Mouse (Mus musculus) left cerebral cortex, postnatal 14 days (tissue): ENCODE data around the gene Rabggta. TPM values are rescaled to one million over a fixed set of nuclear protein-coding genes. Genes with fewer than 3 reads are reported as not detected.

ENCODE experiments used
- DNase-seq, 2 experiments: peaks; one replicate each; pipeline ENCODE4 v3.0.0; 2021 to 2022; ENCODE audit warnings: low spot score in 2 of 2, mixed read lengths in 1 of 2
- intact Hi-C: fragments of 180-260 bp; cut with DNase I; formaldehyde crosslinking; loops from one replicate; pipeline ENCODE4 v1.15.1; 2025
- total RNA-seq, 2 experiments: library from RNA; stranded (reverse); gene quantifications; 2 replicates each; pipeline ENCODE4 v1.2.3; 2021

Gene Rabggta
- total RNA-seq, 2 experiments from 2014 or later, result 44.2 to 45.4 TPM

DNA sequence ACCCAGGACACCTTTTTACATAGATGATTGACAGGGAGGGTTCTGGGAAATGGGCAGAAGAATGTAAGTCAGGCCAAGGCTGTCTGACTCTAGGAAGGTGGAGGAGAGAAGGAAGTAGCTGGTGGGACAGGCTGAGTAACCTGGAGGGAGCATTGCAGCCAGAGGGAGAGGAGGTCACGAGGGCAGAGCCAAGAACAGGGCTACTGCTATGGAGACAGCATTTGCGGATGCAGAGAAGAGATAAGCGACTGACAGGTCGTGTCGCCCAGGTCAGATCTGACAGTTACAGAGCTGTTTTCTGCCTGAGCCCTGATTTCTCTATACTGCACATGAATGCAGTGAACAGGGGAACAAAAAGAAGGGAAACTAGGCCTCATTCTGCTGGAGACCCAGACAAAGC, 14.7 kb downstream of the Rabggta start:
- DNase-seq, result no peak
- intact Hi-C loops, result no loop called here

DNA sequence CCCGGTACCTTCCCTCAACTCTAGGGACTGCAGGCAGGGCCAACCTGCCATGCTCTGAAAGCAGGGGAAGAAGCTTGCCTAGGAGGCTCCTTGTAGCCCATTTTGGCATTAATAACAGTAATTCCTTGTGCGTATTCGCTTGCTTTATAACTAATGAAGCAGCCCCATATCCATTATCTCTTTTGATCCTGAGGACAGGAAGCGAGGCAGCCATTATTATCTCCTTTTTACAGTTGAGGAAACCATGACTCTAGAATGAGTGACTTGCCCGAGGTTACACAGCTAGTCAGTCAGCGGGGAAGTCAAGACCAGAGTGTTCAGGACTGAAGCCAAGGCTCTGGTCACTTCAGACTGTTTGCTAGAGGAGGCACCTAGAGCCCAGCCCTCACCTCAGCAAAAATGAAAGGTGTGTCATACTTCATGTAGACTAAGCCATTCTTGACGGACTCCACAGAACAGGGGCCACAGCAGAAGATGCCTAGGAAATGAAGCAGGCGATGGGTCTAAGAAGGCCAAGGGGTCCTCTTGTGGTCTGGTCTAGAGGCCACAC, 15.9 kb downstream of the Rabggta start:
- intact Hi-C loops, result no loop called here
- DNase-seq, result no peak

DNA sequence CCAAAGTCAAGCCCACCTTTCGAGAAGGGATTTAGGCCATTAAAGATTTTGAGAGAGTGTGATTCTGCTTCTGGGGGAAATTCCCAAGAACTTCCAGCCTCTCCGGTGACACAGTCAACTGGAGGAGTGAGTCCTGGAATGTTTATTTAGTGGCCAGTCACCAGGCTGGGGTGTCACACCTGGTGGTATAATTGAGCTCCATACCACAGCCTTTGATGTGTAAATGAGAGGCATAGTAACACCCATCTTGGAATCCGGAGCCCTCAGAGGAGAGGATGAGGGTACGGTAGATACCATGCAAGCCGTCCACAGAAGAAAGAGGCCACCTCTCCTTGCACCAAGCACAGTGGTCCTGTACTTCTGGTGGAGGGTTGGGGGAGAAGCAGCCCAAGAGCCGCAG, 19.3 kb downstream of the Rabggta start:
- no peak for DNase-seq
- intact Hi-C loops, result no loop called here

DNA sequence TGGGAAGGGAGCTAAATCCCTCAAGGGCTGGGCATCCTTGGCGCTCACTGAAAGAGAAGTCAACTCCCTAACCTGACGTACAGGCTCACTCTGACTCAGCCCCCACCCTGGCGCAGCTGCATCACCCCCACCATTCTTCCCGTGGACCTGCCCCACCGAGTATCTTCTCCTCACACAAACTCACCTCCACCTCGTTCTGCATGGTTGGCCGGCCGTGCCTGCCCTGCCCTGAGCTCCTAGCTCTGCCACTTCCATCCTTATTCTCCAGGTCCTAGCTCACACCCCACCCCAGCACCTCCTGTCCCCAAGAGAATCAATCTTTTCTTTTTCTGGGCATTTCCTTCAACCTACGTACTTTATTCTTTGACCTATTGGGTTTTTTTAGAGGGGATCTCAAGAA, 20.9 kb downstream of the Rabggta start:
- intact Hi-C loops, result no loop called here
- no peak for DNase-seq

DNA sequence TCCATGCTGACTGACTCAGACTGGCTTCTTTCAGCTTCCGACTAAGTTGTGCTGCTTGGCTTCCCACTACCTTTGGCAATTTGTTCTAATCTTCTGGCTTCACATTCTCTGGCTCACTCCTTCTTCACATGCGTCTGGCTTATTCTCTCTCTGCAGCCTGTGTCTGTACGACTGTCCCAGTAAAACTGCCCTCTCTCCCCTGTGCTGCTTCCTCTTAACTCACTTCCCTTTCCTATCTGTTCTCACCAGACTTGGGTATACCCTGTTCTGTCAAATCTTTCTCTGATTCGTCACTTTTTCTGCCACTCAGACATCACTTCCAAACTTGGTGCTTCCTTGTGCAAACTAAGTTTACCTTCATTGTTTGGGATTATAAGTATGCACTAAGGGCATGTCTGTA, 24.8 kb downstream of the Rabggta start:
- intact Hi-C loops, result no loop called here
- DNase-seq, result no peak

DNA sequence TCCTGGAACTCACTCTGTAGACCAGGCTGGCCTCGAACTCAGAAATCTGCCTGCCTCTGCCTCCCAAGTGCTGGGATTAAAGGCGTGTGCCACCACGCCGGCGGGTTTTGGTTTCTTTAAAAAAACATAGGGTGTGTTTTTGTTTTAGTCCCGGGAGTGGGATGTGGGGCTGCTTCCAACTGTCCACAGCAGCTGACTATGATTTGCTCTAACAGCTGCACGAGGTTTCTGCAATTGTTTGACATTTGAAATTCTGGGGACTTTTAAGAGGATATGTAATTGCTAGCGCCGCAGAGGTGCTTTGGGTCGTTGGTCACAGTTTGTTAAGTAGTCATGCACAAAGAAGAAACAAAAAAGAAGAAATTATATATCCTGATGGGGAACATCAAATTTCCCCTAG, 32.6 kb downstream of the Rabggta start:
- no peak for DNase-seq

DNA sequence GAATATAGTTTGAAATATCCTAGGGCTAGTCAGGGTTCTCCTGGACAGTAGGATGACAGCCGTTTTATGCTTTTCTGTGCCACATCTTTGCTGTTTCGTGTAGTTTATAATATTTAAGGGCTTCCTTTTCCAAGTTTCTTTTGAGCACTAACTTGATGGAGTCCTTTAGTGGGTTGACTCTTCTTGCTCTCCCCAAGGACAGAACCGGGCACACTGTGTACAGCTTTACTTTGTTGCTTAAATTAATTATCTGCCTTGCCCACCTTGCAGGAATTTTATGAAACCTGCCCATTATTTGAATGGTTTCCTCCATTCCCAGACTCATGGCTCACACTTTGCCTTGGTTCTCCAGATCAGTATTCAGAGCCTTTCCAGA, 40.0 kb downstream of the Rabggta start:
- no peak for DNase-seq
- intact Hi-C loops, result loop anchor here (1.0 to 10.0 kb wide), 2 partner anchors 61 to 233 kb away; no protein-coding TSS in a partner anchor

More for the DNA sequence above, 32.6 kb downstream of the Rabggta start:
- intact Hi-C loops, result loop anchor here (10.0 kb wide), 1 partner anchor 225 kb away; no protein-coding TSS in a partner anchor

DNA sequence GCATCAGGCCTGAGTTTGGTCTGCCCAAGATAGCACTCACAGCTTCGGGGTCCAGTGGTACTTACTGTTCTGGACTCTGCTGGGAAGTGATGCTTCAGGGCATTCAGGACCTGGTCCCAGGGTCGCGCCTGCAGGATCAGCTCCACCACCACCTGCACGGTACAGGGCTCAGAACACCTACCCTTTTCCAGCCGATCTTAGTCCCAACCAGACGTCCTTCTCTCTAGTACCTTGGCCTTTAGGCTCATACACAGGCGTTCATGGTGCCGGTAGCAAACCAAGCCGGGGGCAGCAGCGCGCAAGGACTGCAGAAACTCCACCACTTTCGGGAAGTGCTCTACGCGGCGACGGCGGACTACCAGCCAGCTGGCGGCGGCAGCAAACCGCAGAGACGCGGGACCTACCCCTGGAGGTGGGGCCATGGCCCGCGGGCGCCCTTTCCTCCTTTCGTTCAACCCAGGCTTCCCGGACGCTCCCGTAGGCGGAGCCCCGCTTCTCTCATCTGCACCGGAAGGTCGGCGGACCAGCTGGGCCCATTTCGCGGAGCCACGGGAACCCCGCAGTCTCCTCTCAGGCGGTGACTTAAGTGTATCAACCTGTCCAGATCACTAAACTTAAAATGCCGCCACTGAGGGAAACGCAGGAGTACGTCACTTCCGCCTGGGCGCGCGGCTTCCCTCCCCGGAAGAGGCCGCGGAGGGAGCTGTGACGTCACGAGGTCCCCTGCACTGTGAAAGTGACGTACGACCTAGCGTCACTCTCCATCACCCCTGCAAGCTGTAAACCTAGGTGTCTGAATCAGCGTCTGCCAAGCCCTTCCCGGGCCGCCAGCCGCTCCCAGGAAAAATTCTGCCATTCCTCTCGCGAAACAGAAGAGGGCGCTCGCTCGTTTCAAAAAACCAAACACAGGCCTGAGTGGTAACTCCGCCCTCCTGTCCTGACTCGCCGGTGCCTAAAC, 40.6 kb downstream of the Rabggta start, which contains the start of gene Tinf2:
Tinf2 (minus strand) TSS at position 661 of the 958 bp plus-strand sequence.
- intact Hi-C loops, result loop anchor here (1.0 to 10.0 kb wide), 2 partner anchors 62 to 233 kb away; no protein-coding TSS in a partner anchor
- DNase-seq, result peak; percentile 97

DNA sequence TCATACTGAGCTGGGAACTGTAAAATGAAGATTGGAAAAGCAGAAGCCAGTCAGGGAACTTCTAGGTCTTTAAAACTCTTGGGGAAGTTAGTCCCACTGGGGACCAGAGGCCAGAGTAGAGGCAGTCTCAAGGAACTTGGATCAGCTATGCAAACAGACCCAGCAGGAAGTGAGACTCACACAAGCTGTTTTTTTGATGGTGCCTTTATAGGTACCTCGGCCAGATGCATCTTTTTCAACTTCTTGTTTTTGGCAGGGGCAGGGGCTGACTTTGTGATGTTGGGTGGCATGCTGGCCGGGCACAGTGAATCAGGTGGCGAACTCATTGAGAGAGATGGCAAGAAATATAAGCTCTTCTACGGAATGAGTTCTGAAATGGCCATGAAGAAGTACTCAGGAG, 44.4 kb downstream of the Rabggta start:
- intact Hi-C loops, result no loop called here
- DNase-seq, result no peak

DNA sequence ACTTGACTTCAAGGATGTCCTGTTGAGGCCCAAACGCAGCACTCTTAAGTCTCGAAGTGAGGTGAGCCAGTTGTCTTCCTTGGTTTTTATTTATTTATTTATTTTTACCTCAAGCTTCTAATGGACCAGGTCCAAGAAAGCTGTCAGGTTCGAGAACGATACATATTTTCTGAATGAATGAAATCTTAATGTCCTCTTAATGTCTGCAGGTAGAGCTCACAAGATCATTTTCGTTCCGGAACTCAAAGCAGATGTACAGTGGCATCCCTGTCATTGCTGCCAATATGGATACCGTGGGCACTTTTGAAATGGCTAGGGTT, 49.4 kb downstream of the Rabggta start:
- intact Hi-C loops, result no loop called here
- DNase-seq, result no peak

DNA sequence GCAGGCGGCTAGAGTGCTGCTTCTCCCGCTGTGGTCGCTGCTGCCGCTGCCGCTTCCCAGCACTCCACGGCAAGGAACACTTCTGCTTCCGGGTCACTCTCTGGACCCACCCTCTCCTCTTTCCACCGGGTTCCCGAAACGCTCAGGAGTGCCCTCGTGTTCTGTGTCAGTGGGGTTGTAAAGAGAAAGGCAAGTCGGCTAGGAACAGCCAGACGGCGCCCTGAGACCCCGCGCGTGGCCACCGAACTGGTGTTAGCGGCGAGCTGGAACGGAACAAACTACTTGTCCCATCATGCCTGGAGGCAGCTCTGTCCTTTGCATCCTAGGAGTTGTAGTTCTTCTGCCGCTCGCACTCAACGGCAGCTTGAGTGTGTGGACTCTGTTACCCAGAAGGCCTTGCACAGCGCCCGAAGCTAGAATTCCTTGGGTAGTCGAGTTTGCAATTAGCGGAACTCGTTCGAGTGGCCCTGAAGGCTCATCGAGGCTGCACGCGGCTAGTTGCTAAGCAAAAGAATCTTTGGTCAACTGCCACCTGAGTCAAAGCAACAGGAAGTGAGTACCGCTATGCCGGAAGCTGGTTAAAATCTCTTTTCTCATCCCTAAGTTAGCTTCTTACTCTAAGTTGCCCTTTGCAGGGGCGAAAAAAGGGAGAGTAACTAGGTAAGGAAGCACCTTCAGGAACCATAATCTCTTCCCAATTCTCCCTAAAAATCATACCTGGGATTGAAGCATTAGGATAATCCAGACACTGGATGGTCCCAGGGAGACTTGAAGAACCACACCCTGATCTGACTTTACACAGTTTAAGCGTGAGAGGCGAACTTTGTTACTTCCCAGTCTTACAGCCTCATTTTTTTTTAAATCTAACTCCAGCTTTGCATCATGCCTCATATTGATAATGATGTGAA, 50.0 kb downstream of the Rabggta start, which contains the start of the genes Gmpr2 and Nedd8:
Gmpr2 (plus strand) TSS at position 109 of the 908 bp plus-strand sequence.
Nedd8 (minus strand) TSS at position 292 of the 908 bp plus-strand sequence.
- DNase-seq, result peak; percentile 93 to 96
- intact Hi-C loops, result no loop called here

DNA sequence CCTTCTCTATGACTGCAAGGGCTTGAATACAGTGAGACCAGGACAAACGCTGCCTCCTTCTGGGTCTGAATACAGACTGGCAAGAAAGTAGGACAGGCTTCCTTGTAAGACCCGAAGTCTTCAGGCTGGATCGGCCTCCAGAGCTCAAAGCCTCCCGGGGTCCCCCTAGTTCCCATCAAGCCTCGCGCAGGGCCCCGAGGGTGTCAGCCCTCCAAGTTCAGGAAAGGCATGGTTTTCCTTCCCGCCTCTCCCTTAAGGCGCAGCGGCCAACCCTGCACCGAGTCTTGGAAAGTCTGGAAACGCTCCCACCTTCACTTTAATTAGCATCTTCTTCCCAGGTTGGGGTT, 50.6 kb downstream of the Rabggta start:
- DNase-seq, result peak in 1 of 2 experiments; percentile 69
- intact Hi-C loops, result no loop called here

Other genes starting within 250 kb of the Rabggta start
- 10 to 100 TPM; 11.7 to 16.0 TPM for gene Dhrs4, start 243.5 kb downstream of the Rabggta start, total RNA-seq
- 10 to 100 TPM; 53.5 to 70.2 TPM for gene Carmil3, start 231.6 kb downstream of the Rabggta start, total RNA-seq
- 100 to 1,000 TPM; 184 to 205 TPM for gene Cpne6, start 211.8 kb downstream of the Rabggta start, total RNA-seq
- gene Nrl, start 197.3 kb downstream of the Rabggta start, total RNA-seq, result under 1 TPM; 0.33 to 0.61 TPM
- 10 to 100 TPM; 18.6 to 19.5 TPM for gene Pck2, start 182.0 kb downstream of the Rabggta start, total RNA-seq
- gene Dcaf11, start 162.3 kb downstream of the Rabggta start, total RNA-seq, result 10 to 100 TPM; 75.3 to 78.4 TPM
- not detected for gene A730061H03Rik, start 161.9 kb downstream of the Rabggta start, total RNA-seq
- gene Fitm1, start 146.6 kb downstream of the Rabggta start, total RNA-seq, result not detected
- gene Psme1, start 144.1 kb downstream of the Rabggta start, total RNA-seq, result 10 to 100 TPM; 44.9 to 56.5 TPM
- 10 to 100 TPM; 38.7 to 45.5 TPM for gene Emc9, start 137.0 kb downstream of the Rabggta start, total RNA-seq
- 10 to 100 TPM; 48.1 to 49.0 TPM for gene Psme2, start 131.2 kb downstream of the Rabggta start, total RNA-seq
- 10 to 100 TPM; 26.0 to 29.5 TPM for gene Rnf31, start 130.6 kb downstream of the Rabggta start, total RNA-seq
- 1 to 10 TPM; 8.0 to 8.4 TPM for gene Irf9, start 118.7 kb downstream of the Rabggta start, total RNA-seq
- gene Rec8, start 104.2 kb downstream of the Rabggta start, total RNA-seq, result 1 to 10 TPM; 2.1 to 3.4 TPM
- 100 to 1,000 TPM; 123 to 171 TPM for gene Ipo4, start 86.3 kb downstream of the Rabggta start, total RNA-seq
- 1 to 10 TPM; 4.8 to 8.1 TPM for gene Gm49378, start 84.4 kb downstream of the Rabggta start, total RNA-seq
- gene Tm9sf1, start 78.5 kb downstream of the Rabggta start, total RNA-seq, result 10 to 100 TPM; 42.1 to 42.2 TPM
- gene Tssk4, start 72.1 kb downstream of the Rabggta start, total RNA-seq, result under 1 TPM; 0.74 to 0.92 TPM
- 10 to 100 TPM; 37.8 to 42.6 TPM for gene Mdp1, start 61.8 kb downstream of the Rabggta start, total RNA-seq
- gene Gmpr2, start 50.3 kb downstream of the Rabggta start, total RNA-seq, result 10 to 100 TPM; 22.7 to 24.6 TPM
- 100 to 1,000 TPM; 305 to 339 TPM for gene Nedd8, start 50.1 kb downstream of the Rabggta start, total RNA-seq
- gene Tinf2, start 40.4 kb downstream of the Rabggta start, total RNA-seq, result 10 to 100 TPM; 14.8 to 16.0 TPM
- under 1 TPM in 1 of 2 experiments, not detected in 1; 0.25 TPM for gene Tgm1, start 8.3 kb downstream of the Rabggta start, total RNA-seq
- 100 to 1,000 TPM in 1 of 2 experiments, 10 to 100 TPM in 1; 99.8 to 104 TPM for gene Dhrs1, start 23.4 kb upstream of the Rabggta start, total RNA-seq
- 10 to 100 TPM; 13.4 to 13.9 TPM for gene Nop9, start 23.4 kb upstream of the Rabggta start, total RNA-seq
- gene Cideb, start 36.2 kb upstream of the Rabggta start, total RNA-seq, result under 1 TPM; 0.68 to 0.93 TPM
- under 1 TPM; 0.22 to 0.42 TPM for gene Ltb4r2, start 39.2 kb upstream of the Rabggta start, total RNA-seq
- under 1 TPM; 0.24 to 0.40 TPM for gene Ltb4r1, start 43.7 kb upstream of the Rabggta start, total RNA-seq
- 1 to 10 TPM; 5.1 to 6.6 TPM for gene Adcy4, start 61.8 kb upstream of the Rabggta start, total RNA-seq
- 1 to 10 TPM in 1 of 2 experiments, under 1 TPM in 1; 0.83 to 1.0 TPM for gene Ripk3, start 66.6 kb upstream of the Rabggta start, total RNA-seq
- 1 to 10 TPM; 3.0 to 4.0 TPM for gene Nfatc4, start 100.9 kb upstream of the Rabggta start, total RNA-seq
- gene Nynrin, start 131.7 kb upstream of the Rabggta start, total RNA-seq, result 1 to 10 TPM; 8.8 to 9.7 TPM
- gene Cbln3, start 162.1 kb upstream of the Rabggta start, total RNA-seq, result 1 to 10 TPM in 1 of 2 experiments, under 1 TPM in 1; 0.23 to 1.1 TPM
- gene Khnyn, start 162.7 kb upstream of the Rabggta start, total RNA-seq, result 10 to 100 TPM; 10.4 to 10.8 TPM
- 10 to 100 TPM; 85.8 to 94.6 TPM for gene Sdr39u1, start 178.0 kb upstream of the Rabggta start, total RNA-seq
- gene Cma1, start 222.4 kb upstream of the Rabggta start, total RNA-seq, result not detected
- gene Cma2, start 228.7 kb upstream of the Rabggta start, total RNA-seq, result not detected